Mouse (Mus musculus): ENCODE measurements around the gene Mylk.

DNA sequence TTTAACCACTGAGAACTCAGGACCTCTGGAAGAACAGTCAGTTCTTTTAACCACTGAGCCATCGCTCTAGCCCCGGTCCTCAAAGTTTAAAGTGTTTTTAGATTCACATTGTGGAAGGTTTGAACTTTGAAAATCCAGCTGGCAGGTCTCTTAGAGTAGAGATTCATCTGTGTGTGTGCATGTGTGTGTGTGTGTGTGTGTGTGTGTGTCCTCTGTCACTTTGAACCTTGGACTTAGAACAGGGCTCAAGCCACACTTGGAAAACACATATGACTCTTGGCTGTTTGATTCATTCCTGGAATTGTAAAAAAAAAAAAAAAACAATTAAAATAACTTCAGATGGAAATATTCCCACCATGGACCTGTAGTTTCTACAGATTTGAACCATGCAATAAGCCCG lies 149.0 kb downstream of the Mylk start:
- TF ChIP-seq CTCF (IDR thresholded peaks at IDR 0.05; ENCODE audit: insufficient read depth, low read depth, low read length) (no peak), POLR2A (IDR thresholded peaks at IDR 0.05; ENCODE audit: insufficient read depth, low read depth, low read length) (no peak)
